7 mouse cellular contexts compared by ENCODE assay signal in genomic region chr5:124353726-124354547, GRCm38 (mm10). TPM values are rescaled to one million over a fixed set of nuclear protein-coding genes. Genes with fewer than 3 reads are reported as not detected.
DNase-seq lines count a peak whose midpoint lies in the region; ATAC-seq and TF ChIP-seq lines count a peak whose summit lies in the region.

No protein-coding gene starts in this region.

- peaks cover 12% of the 10 kb centered on the region; the same call in 1 of the 2 replicates for H3K36me3 ChIP-seq in ES-E14 (ENCODE audit: control insufficient read depth, insufficient read depth, low read length, poor library complexity, severe bottlenecking)
- peaks cover 15% of the 10 kb centered on the region for H3K36me3 ChIP-seq in forebrain, embryonic 13.5 days (ENCODE audit: poor library complexity, severe bottlenecking)
- peaks cover 8% of the 10 kb centered on the region for H3K36me3 ChIP-seq in hindbrain, embryonic 11.5 days (ENCODE audit: control insufficient read depth, insufficient read depth, low read length)
- H3K36me3 ChIP-seq in limb, embryonic 14.5 days (ENCODE audit: control insufficient read depth, insufficient read depth, low read length), result peaks cover 9% of the 10 kb centered on the region
- H3K36me3 ChIP-seq in midbrain, embryonic 14.5 days (ENCODE audit: control insufficient read depth, insufficient read depth, low read length), result peaks cover 11% of the 10 kb centered on the region

- DNase-seq in ES-E14 (ENCODE audit: low read depth, low spot score), result no peak
- peak; percentile 60 for DNase-seq in hindbrain, embryonic 11.5 days (ENCODE audit: low spot score)
- DNase-seq in limb, embryonic 14.5 days (ENCODE audit: low spot score), result peak; percentile 30
- peak; percentile 79 for DNase-seq in midbrain, embryonic 14.5 days
- DNase-seq in spleen, postnatal 4 days (ENCODE audit: low spot score in 2 of 2), result peak; percentile 74 to 85

- H3K4me1 ChIP-seq in ES-E14 (ENCODE audit: control insufficient read depth in 2 of 2, insufficient read depth in 2 of 2, low read length in 2 of 2, poor library complexity in 1 of 2), result peaks cover 7 to 21% of the 10 kb centered on the region in 2 experiments; a peak in 3 of 4 replicates
- peaks cover 27% of the 10 kb centered on the region for H3K4me1 ChIP-seq in bone marrow macrophage, adult 2 months (ENCODE audit: control insufficient read depth, insufficient read depth, low read length)
- H3K4me1 ChIP-seq in forebrain, embryonic 13.5 days, result peaks cover 36% of the 10 kb centered on the region
- peaks cover 9% of the 10 kb centered on the region for H3K4me1 ChIP-seq in hindbrain, embryonic 11.5 days (replicated peaks; ENCODE audit: control insufficient read depth, insufficient read depth, low read length)
- peaks cover 18% of the 10 kb centered on the region for H3K4me1 ChIP-seq in limb, embryonic 14.5 days (ENCODE audit: control insufficient read depth, insufficient read depth, low read length)
- H3K4me1 ChIP-seq in midbrain, embryonic 14.5 days (ENCODE audit: control insufficient read depth, insufficient read depth, low read length), result peaks cover 21% of the 10 kb centered on the region

- no peak for TF ChIP-seq POLR2A in bone marrow macrophage, adult 2 months (IDR thresholded peaks at IDR 0.05; ENCODE audit: borderline replicate concordance, low read depth, low read length)
- TF ChIP-seq POLR2A in limb, embryonic 14.5 days (IDR thresholded peaks at IDR 0.05; ENCODE audit: borderline replicate concordance, extremely low read depth, insufficient read depth, insufficient read length), result no peak

- no peak for TF ChIP-seq CTCF in bone marrow macrophage, adult 2 months (IDR thresholded peaks at IDR 0.05; ENCODE audit: low read depth, low read length)

- H3K4me2 ChIP-seq in forebrain, embryonic 13.5 days, result peak overlapping the region; percentile 79
- peak overlapping the region; percentile 89 for H3K4me2 ChIP-seq in hindbrain, embryonic 11.5 days (replicated peaks; ENCODE audit: low read depth, low read length)
- H3K4me2 ChIP-seq in limb, embryonic 14.5 days (replicated peaks; ENCODE audit: low read depth, low read length, severe bottlenecking), result peak overlapping the region; percentile 93
- peak overlapping the region; percentile 87 for H3K4me2 ChIP-seq in midbrain, embryonic 14.5 days (ENCODE audit: low read length)

- ATAC-seq in forebrain, embryonic 13.5 days, result peak; percentile 3
- no peak for ATAC-seq in hindbrain, embryonic 11.5 days (ENCODE audit: low FRiP score)
- peak; percentile 16; the same call in 1 of the 2 replicates for ATAC-seq in limb, embryonic 14.5 days (ENCODE audit: low FRiP score, low read depth)
- peak; percentile 5; the same call in 1 of the 2 replicates for ATAC-seq in midbrain, embryonic 14.5 days (ENCODE audit: low FRiP score, low TSS enrichment)

- under 1% methylated on average over 31 of the region's 132 CpGs for WGBS in forebrain, embryonic 13.5 days
- 0% methylated on average over 28 of the region's 132 CpGs for WGBS in hindbrain, embryonic 11.5 days
- under 1% methylated on average over 48 of the region's 132 CpGs for WGBS in limb, embryonic 14.5 days
- under 1% methylated on average over 94 of the region's 132 CpGs for WGBS in midbrain, embryonic 14.5 days

- peak overlapping the region; percentile 100 for H3K9ac ChIP-seq in ES-E14 (ENCODE audit: insufficient read depth, low read depth, low read length, poor library complexity, severe bottlenecking)
- peak overlapping the region; percentile 100 for H3K9ac ChIP-seq in forebrain, embryonic 13.5 days
- peak overlapping the region; percentile 100 for H3K9ac ChIP-seq in hindbrain, embryonic 11.5 days (ENCODE audit: low read depth, low read length)
- peak overlapping the region; percentile 100 for H3K9ac ChIP-seq in limb, embryonic 14.5 days (ENCODE audit: low read depth, low read length, severe bottlenecking)
- peak overlapping the region; percentile 97 for H3K9ac ChIP-seq in midbrain, embryonic 14.5 days (replicated peaks; ENCODE audit: low read length)

- in situ Hi-C loops in ES-E14 (cut with MboI; ENCODE audit: low sequenced_read_pairs in 2 of 2, unreplicated experiment in 2 of 2), result no loop called here

- peak overlapping the region; percentile 87 to 99 for H3K4me3 ChIP-seq in ES-E14 (ENCODE audit: insufficient read depth in 1 of 2, low read depth in 1 of 2, low read length in 2 of 2, poor library complexity in 1 of 2, severe bottlenecking in 1 of 2)
- peak overlapping the region; percentile 73 for H3K4me3 ChIP-seq in bone marrow macrophage, adult 2 months (ENCODE audit: insufficient read depth, low read length)
- H3K4me3 ChIP-seq in forebrain, embryonic 13.5 days, result peak overlapping the region; percentile 94
- peak overlapping the region; percentile 98 for H3K4me3 ChIP-seq in hindbrain, embryonic 11.5 days (ENCODE audit: low read depth, low read length)
- H3K4me3 ChIP-seq in limb, embryonic 14.5 days (replicated peaks; ENCODE audit: low read length), result peak overlapping the region; percentile 96
- H3K4me3 ChIP-seq in midbrain, embryonic 14.5 days (replicated peaks; ENCODE audit: low read depth, low read length), result peak overlapping the region; percentile 90

- no peaks in the 10 kb centered on the region for H3K27me3 ChIP-seq in forebrain, embryonic 13.5 days
- H3K27me3 ChIP-seq in hindbrain, embryonic 11.5 days (ENCODE audit: control insufficient read depth, insufficient read depth, low read length), result no peaks in the 10 kb centered on the region
- H3K27me3 ChIP-seq in limb, embryonic 14.5 days (ENCODE audit: control insufficient read depth, insufficient read depth, low read length), result no peaks in the 10 kb centered on the region
- no peaks in the 10 kb centered on the region for H3K27me3 ChIP-seq in midbrain, embryonic 14.5 days (ENCODE audit: control insufficient read depth, insufficient read depth, low read length)

- no peaks in the 10 kb centered on the region for H3K9me3 ChIP-seq in ES-E14 (ENCODE audit: control insufficient read depth, insufficient read depth, low read depth, low read length)
- H3K9me3 ChIP-seq in forebrain, embryonic 13.5 days (replicated peaks), result no peaks in the 10 kb centered on the region
- no peaks in the 10 kb centered on the region for H3K9me3 ChIP-seq in hindbrain, embryonic 11.5 days (ENCODE audit: control insufficient read depth, low read length)
- H3K9me3 ChIP-seq in limb, embryonic 14.5 days (ENCODE audit: control insufficient read depth, low read length), result no peaks in the 10 kb centered on the region
- H3K9me3 ChIP-seq in midbrain, embryonic 14.5 days (ENCODE audit: control insufficient read depth, low read length), result no peaks in the 10 kb centered on the region

- peak overlapping the region; percentile 88 for H3K27ac ChIP-seq in ES-E14 (ENCODE audit: insufficient read depth, low read depth, low read length, poor library complexity, severe bottlenecking)
- H3K27ac ChIP-seq in bone marrow macrophage, adult 2 months (ENCODE audit: insufficient read depth, low read depth, low read length), result peak overlapping the region; percentile 41
- H3K27ac ChIP-seq in forebrain, embryonic 13.5 days, result peak overlapping the region; percentile 99
- H3K27ac ChIP-seq in hindbrain, embryonic 11.5 days (ENCODE audit: low read depth, low read length), result peak overlapping the region; percentile 100
- H3K27ac ChIP-seq in limb, embryonic 14.5 days (replicated peaks; ENCODE audit: low read depth, low read length), result peak overlapping the region; percentile 98
- H3K27ac ChIP-seq in midbrain, embryonic 14.5 days (replicated peaks; ENCODE audit: low read depth, low read length), result peak overlapping the region; percentile 97

TF ChIP-seq in ES-E14, 5 proteins besides CTCF, POLR2A, EP300 and RAD21:
- TF ChIP-seq ZNF384 (IDR thresholded peaks at IDR 0.05; ENCODE audit: low read depth, low read length), result no peak
- 0 out of 2 replicates have a peak, but pooled peaks have one; percentile 50 for TF ChIP-seq HCFC1 (IDR thresholded peaks at IDR 0.05; ENCODE audit: borderline replicate concordance, insufficient read depth, low read length)

RNA-seq across cellular contexts. Expression of gene Cdk2ap1, which starts 8.9 kb away (rescaled TPM):
- total RNA-seq in ES-E14 (2012; rRNA removed), result 146 and 156 TPM in 2 replicates
- polyA plus RNA-seq in bone marrow macrophage, adult 2 months (2012; ENCODE audit: insufficient read depth, insufficient read length, missing spikeins), result 88.0 and 92.2 TPM in 2 replicates
- polyA plus RNA-seq in forebrain, embryonic 13.5 days (2015; fragmentation: Nextera tagmentation; extraction: Ambion mirVana), result 77.4 and 78.9 TPM in 2 replicates
- polyA plus RNA-seq in hindbrain, embryonic 11.5 days (2014; fragmentation: Nextera tagmentation; extraction: Ambion mirVana), result 155 and 243 TPM in 2 replicates
- polyA plus RNA-seq in limb, embryonic 14.5 days (2012; rRNA removed), result 379 and 405 TPM in 2 replicates
- 122 and 234 TPM in 2 replicates for polyA plus RNA-seq in limb, embryonic 14.5 days (2014; fragmentation: Nextera tagmentation; extraction: Ambion mirVana)
- polyA plus RNA-seq in midbrain, embryonic 14.5 days (2014; fragmentation: Nextera tagmentation; extraction: Ambion mirVana), result 72.3 and 76.7 TPM in 2 replicates

RNA-seq across cellular contexts. Expression of gene 2810006K23Rik, which starts 26.0 kb away (rescaled TPM):
- total RNA-seq in ES-E14 (2012; rRNA removed), result 4.3 and 7.3 TPM in 2 replicates
- polyA plus RNA-seq in bone marrow macrophage, adult 2 months (2012; ENCODE audit: insufficient read depth, insufficient read length, missing spikeins), result 12.4 and 12.5 TPM in 2 replicates
- polyA plus RNA-seq in forebrain, embryonic 13.5 days (2015; fragmentation: Nextera tagmentation; extraction: Ambion mirVana), result 19.5 and 20.8 TPM in 2 replicates
- 17.4 and 19.7 TPM in 2 replicates for polyA plus RNA-seq in hindbrain, embryonic 11.5 days (2014; fragmentation: Nextera tagmentation; extraction: Ambion mirVana)
- polyA plus RNA-seq in limb, embryonic 14.5 days (2012; rRNA removed), result 11.8 and 12.3 TPM in 2 replicates
- polyA plus RNA-seq in limb, embryonic 14.5 days (2014; fragmentation: Nextera tagmentation; extraction: Ambion mirVana), result 9.7 and 10.4 TPM in 2 replicates
- 9.1 and 10.6 TPM in 2 replicates for polyA plus RNA-seq in midbrain, embryonic 14.5 days (2014; fragmentation: Nextera tagmentation; extraction: Ambion mirVana)

RNA-seq across cellular contexts. Expression of gene Mphosph9, which starts 26.2 kb away (rescaled TPM):
- 15.8 and 18.0 TPM in 2 replicates for total RNA-seq in ES-E14 (2012; rRNA removed)
- 4.2 and 7.2 TPM in 2 replicates for polyA plus RNA-seq in bone marrow macrophage, adult 2 months (2012; ENCODE audit: insufficient read depth, insufficient read length, missing spikeins)
- polyA plus RNA-seq in forebrain, embryonic 13.5 days (2015; fragmentation: Nextera tagmentation; extraction: Ambion mirVana), result 20.3 and 22.7 TPM in 2 replicates
- 15.5 and 20.5 TPM in 2 replicates for polyA plus RNA-seq in hindbrain, embryonic 11.5 days (2014; fragmentation: Nextera tagmentation; extraction: Ambion mirVana)
- polyA plus RNA-seq in limb, embryonic 14.5 days (2012; rRNA removed), result 10.2 and 11.0 TPM in 2 replicates
- polyA plus RNA-seq in limb, embryonic 14.5 days (2014; fragmentation: Nextera tagmentation; extraction: Ambion mirVana), result 9.5 and 12.2 TPM in 2 replicates
- polyA plus RNA-seq in midbrain, embryonic 14.5 days (2014; fragmentation: Nextera tagmentation; extraction: Ambion mirVana), result 11.7 and 16.8 TPM in 2 replicates

Comparison
In these comparisons a context has a peak if more than half of its experiments do, and no peak if none do; other contexts are left out.
1. H3K27ac ChIP-seq: peak in every context shown above with its lines; median percentile 100 in hindbrain, embryonic 11.5 days; 99 in forebrain, embryonic 13.5 days; 98 in limb, embryonic 14.5 days; 97 in midbrain, embryonic 14.5 days; 88 in ES-E14; 41 in bone marrow macrophage, adult 2 months.